Mouse (Mus musculus) MEL (cell line): ENCODE measurements around the gene Ferd3l.

Source experiments
- CTCF ChIP-seq, 3 experiments: IDR thresholded peaks in 2 of 3; conservative IDR thresholded peaks in 1 of 3; 2 replicates each; pipeline ENCODE4 v1.5.1; 2011 to 2012; ENCODE audit warnings: low read length in 3 of 3, low read depth in 2 of 3, mild to moderate bottlenecking in 2 of 3, improper control_type of control experiment in 1 of 3, inconsistent platforms in 1 of 3, mixed read lengths in 1 of 3, moderate library complexity in 1 of 3; ENCODE audit not compliant: control insufficient read depth in 1 of 3, insufficient read depth in 1 of 3, poor library complexity in 1 of 3, severe bottlenecking in 1 of 3
- ELF1 ChIP-seq: IDR thresholded peaks from 2 replicates; pipeline ENCODE4 v1.6.1; 2014; ENCODE audit warnings: low read depth, mild to moderate bottlenecking, inconsistent platforms, low read length, improper control_type of control experiment, moderate library complexity
- EP300 ChIP-seq, 2 experiments: IDR thresholded peaks; 2 replicates each; pipeline ENCODE4 v1.6.1; 2011; ENCODE audit warnings: improper control_type of control experiment in 2 of 2, low read length in 2 of 2, low read depth in 1 of 2, mild to moderate bottlenecking in 1 of 2
- KAT2A ChIP-seq: conservative IDR thresholded peaks from 2 replicates; pipeline ENCODE4 v1.6.1; 2012; ENCODE audit warnings: low read depth, low read length, improper control_type of control experiment, inconsistent platforms
- RAD21 ChIP-seq: IDR thresholded peaks from 2 replicates; pipeline ENCODE4 v1.6.1; 2011; ENCODE audit warnings: mild to moderate bottlenecking, low read depth, low read length, improper control_type of control experiment
- TAL1 ChIP-seq: IDR thresholded peaks from 2 replicates; pipeline ENCODE4 v1.6.1; 2012; ENCODE audit warnings: mild to moderate bottlenecking, inconsistent platforms, low read length, moderate library complexity, mixed read lengths
- UBTF ChIP-seq: IDR thresholded peaks from 2 replicates; pipeline ENCODE4 v1.6.1; 2012; ENCODE audit warnings: low read depth, mild to moderate bottlenecking, inconsistent platforms, low read length, improper control_type of control experiment, moderate library complexity, borderline replicate concordance; ENCODE audit not compliant: insufficient read depth

DNA sequence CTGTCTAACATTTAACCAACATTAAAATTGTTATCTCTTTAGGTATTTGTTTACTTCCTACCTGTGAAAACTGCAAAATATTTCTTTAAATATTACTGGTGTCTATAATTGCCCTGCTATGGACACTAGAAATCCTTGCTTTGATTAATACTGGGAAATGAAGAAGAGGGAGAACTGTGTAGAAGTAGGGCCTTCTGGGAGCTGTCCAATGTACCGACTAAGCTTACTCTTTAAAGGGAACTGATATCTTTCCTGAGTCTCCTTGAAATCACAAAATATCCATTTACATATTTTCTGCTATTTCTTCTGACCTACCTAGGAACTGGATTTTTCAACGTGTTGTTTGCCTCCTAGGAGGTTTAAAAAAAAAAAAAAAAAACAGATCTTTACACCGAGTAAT, 1.5 kb upstream of the Ferd3l start:
- TF ChIP-seq EP300 (IDR thresholded peaks at IDR 0.05; ENCODE audit: low read depth in 1 of 2, low read length in 2 of 2) (no peak), CTCF (IDR thresholded peaks at IDR 0.05 in 2 of 3, conservative IDR thresholded peaks at IDR 0.05 in 1 of 3; ENCODE audit: control insufficient read depth in 1 of 3, insufficient read depth in 1 of 3, low read depth in 2 of 3, low read length in 3 of 3, poor library complexity in 1 of 3, severe bottlenecking in 1 of 3) (no peak), KAT2A (no peak), TAL1 (no peak), RAD21 (no peak), UBTF (no peak), ELF1 (no peak)
